Mouse (Mus musculus) neural tube, postnatal 0 days (tissue): Measurements from ENCODE around the gene Gpr173. TPM values are rescaled to one million over a fixed set of nuclear protein-coding genes. Genes with fewer than 3 reads are reported as not detected.

Experiments
- polyA plus RNA-seq: library from polyadenylated mRNA; unstranded; fragments of >200 nt; fragmentation: Nextera tagmentation; extraction: Ambion mirVana; gene quantifications from 2 replicates; pipeline ENCODE4 v1.2.1, GENCODE M21; 2015

Gene Gpr173
- polyA plus RNA-seq: 4.8 TPM in 2 replicates

GRCm38 (mm10) chrX:152368397-152369273 lies at the start of gene Gpr173:
Gpr173 (minus strand) TSS chrX:152368704.

GRCm38 (mm10) chrX:152342358-152342901 lies 26.1 kb downstream of the Gpr173 start, which contains the start of gene Tspyl2:
Tspyl2 (minus strand) TSS chrX:152342425.

GRCm38 (mm10) chrX:152326996-152327688 lies 41.4 kb downstream of the Gpr173 start, which contains the start of gene Kantr:
Kantr (minus strand) TSS chrX:152327495.

Other genes starting within 250 kb of the Gpr173 start
- gene Iqsec2, start 224.4 kb downstream of the Gpr173 start, polyA plus RNA-seq: 14.0 and 15.2 TPM in 2 replicates
- 12.3 and 12.9 TPM in 2 replicates for gene Kdm5c, start 135.7 kb downstream of the Gpr173 start, polyA plus RNA-seq
- 22.9 and 23.9 TPM in 2 replicates for gene Kantr, start 41.2 kb downstream of the Gpr173 start, polyA plus RNA-seq
- gene Tspyl2, start 26.3 kb downstream of the Gpr173 start, polyA plus RNA-seq: 46.7 and 54.0 TPM in 2 replicates
- gene Cldn34a, start 194.6 kb upstream of the Gpr173 start, polyA plus RNA-seq: not detected in 2 replicates